Mouse (Mus musculus) limb, embryonic 12.5 days (tissue): ENCODE measurements around the gene Npnt. TPM values are rescaled to one million over a fixed set of nuclear protein-coding genes. Genes with fewer than 3 reads are reported as not detected.

Source experiments
- ATAC-seq: fragments of 200-750 bp; cut with Nextera tagmentation; 2 replicates; pipeline ENCODE4 v1.8.0; 2017; ENCODE audit warnings: low read depth, moderate TSS enrichment; ENCODE audit not compliant: insufficient number of reproducible peaks, insufficient read depth, low FRiP score, low TSS enrichment
- H3K27ac ChIP-seq: fragments of 300-500 bp; sonication (generic); 2 replicates; pipeline ENCODE4 v1.5.1; 2016; ENCODE audit warnings: mild to moderate bottlenecking, moderate library complexity
- H3K27me3 ChIP-seq: fragments of 300-500 bp; sonication (generic); 2 replicates; pipeline ENCODE4 v1.6.1; 2016; ENCODE audit warnings: mild to moderate bottlenecking, moderate library complexity
- H3K36me3 ChIP-seq: fragments of 300-500 bp; sonication (generic); 2 replicates; pipeline ENCODE4 v1.6.1; 2016; ENCODE audit warnings: mild to moderate bottlenecking, moderate library complexity
- H3K4me1 ChIP-seq: fragments of 300-500 bp; sonication (generic); replicated peaks from 2 replicates; pipeline ENCODE4 v1.6.1; 2016
- H3K4me2 ChIP-seq: fragments of 300-500 bp; sonication (generic); 2 replicates; pipeline ENCODE4 v1.6.1; 2016; ENCODE audit warnings: mild to moderate bottlenecking, moderate library complexity
- H3K4me3 ChIP-seq: fragments of 300-500 bp; sonication (generic); replicated peaks from 2 replicates; pipeline ENCODE4 v1.5.1; 2016; ENCODE audit warnings: mild to moderate bottlenecking
- H3K9ac ChIP-seq: fragments of 300-500 bp; sonication (generic); replicated peaks from 2 replicates; pipeline ENCODE4 v1.6.1; 2016; ENCODE audit warnings: mild to moderate bottlenecking, moderate library complexity
- H3K9me3 ChIP-seq: fragments of 300-500 bp; sonication (generic); 2 replicates; pipeline ENCODE4 v1.6.1; 2016; ENCODE audit warnings: mild to moderate bottlenecking, moderate library complexity
- WGBS: fragments of 180-500 bp; shearing (Covaris S2); methylation state at CpG from one replicate; pipeline ENCODE4 v1.1.7; 2016; 5-methylcytosine and 5-hydroxymethylcytosine counted together
- polyA plus RNA-seq: library from polyadenylated mRNA; unstranded; fragments of >200 nt; fragmentation: Nextera tagmentation; extraction: Ambion mirVana; gene quantifications from 2 replicates; pipeline ENCODE4 v1.2.1, GENCODE M21; 2016

The Npnt gene
- polyA plus RNA-seq: 18.5 and 21.2 TPM in 2 replicates

DNA sequence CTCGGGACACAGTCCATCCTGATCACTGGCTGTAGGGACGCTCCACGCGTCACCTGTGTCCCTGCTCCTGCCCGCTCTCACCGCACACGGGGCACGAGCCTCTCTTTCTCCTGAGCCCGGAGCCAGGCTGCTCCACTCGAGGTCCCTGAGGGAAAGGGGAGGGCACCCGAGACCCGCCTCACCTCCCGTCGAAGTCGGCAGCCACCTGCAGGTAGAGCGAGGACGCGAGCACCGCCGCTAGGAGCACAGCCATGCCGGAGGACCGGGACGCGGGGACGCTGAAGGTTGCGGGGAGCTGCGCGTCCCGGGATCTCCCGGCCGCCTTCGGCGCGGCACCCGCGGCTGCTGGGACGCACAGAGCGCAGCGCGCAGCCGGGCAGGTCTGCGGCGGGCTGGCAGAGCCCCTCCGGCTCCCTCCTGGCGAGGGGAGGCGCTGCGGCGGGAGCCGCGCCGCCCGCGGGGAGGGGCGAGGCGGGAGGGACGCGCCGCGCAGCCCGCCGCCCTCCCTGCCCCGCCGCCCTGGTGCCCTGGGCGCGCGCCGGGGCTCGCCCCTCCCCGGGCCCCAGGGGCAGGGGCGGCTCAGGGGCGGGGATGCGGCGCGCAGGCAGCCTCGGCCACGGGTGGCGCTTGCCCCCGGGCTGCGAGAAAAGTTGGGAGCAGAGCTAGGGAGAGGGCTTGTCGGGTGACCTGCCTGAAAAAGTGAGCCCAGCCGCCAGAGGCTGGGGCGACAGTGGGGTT, at the start of gene Npnt:
Npnt (minus strand) TSS at position 501 of the 738 bp plus-strand sequence.
- Histone ChIP-seq H3K4me3 (peak within 1 kb of the TSS; percentile 70), H3K9me3 (no peaks in the 10 kb centered on the region), H3K9ac (peak within 1 kb of the TSS; percentile 69), H3K36me3 (no peaks in the 10 kb centered on the region), H3K4me2 (peak within 1 kb of the TSS; percentile 99), H3K27ac (peak within 1 kb of the TSS; percentile 45; the same call in 1 of the 2 replicates), H3K4me1 (peaks cover 25% of the 10 kb centered on the region), H3K27me3 (peaks cover 35% of the 10 kb centered on the region)
- WGBS: 1% methylated on average over 63 of the region's 82 CpGs
- peak; percentile 78 for ATAC-seq

GRCm38 (mm10) chr3:132996299-132996698, 46.2 kb upstream of the Npnt start:
- Histone ChIP-seq H3K4me3 (no peak overlapping the region), H3K27ac (no peak overlapping the region), H3K9me3 (no peaks in the 10 kb centered on the region), H3K9ac (no peak overlapping the region), H3K4me1 (no peaks in the 10 kb centered on the region), H3K36me3 (peaks cover 23% of the 10 kb centered on the region; the same call in 1 of the 2 replicates), H3K27me3 (no peaks in the 10 kb centered on the region), H3K4me2 (no peak overlapping the region)
- ATAC-seq: no peak
- 88% methylated on average over 9 of the region's 9 CpGs for WGBS

DNA sequence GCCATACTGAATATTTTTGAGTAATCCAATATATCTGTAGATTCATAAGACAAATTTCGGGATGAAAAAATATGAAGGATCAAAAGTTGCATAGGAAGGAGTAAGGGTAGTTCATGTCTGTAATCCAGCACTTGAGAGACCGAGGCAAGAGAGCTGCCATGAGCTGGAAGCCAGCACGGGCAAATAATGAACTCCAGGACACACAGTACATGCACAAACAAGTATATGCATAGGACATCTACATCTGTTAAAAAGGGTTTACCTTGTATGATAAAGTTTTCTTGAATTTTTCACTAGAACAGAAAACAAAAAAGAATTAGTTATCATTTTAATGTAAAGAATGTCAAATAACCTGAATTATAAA, 45.8 kb upstream of the Npnt start:
- 91% methylated on average over 3 of the region's 3 CpGs for WGBS
- H3K36me3 ChIP-seq: peaks cover 23% of the 10 kb centered on the region; the same call in 1 of the 2 replicates
- H3K4me2 ChIP-seq: no peak overlapping the region
- no peaks in the 10 kb centered on the region for H3K4me1 ChIP-seq
- no peak overlapping the region for H3K27ac ChIP-seq
- no peaks in the 10 kb centered on the region for H3K27me3 ChIP-seq
- H3K9me3 ChIP-seq: no peaks in the 10 kb centered on the region
- H3K4me3 ChIP-seq: no peak overlapping the region
- no peak for ATAC-seq
- H3K9ac ChIP-seq: no peak overlapping the region

GRCm38 (mm10) chr3:132995172-132995903, 45.2 kb upstream of the Npnt start:
- 86% methylated on average over 7 of the region's 7 CpGs for WGBS
- no peak overlapping the region for H3K4me2 ChIP-seq
- H3K9me3 ChIP-seq: no peaks in the 10 kb centered on the region
- no peaks in the 10 kb centered on the region for H3K4me1 ChIP-seq
- no peak for ATAC-seq
- H3K27me3 ChIP-seq: no peaks in the 10 kb centered on the region
- H3K4me3 ChIP-seq: no peak overlapping the region
- H3K27ac ChIP-seq: no peak overlapping the region
- H3K9ac ChIP-seq: no peak overlapping the region
- H3K36me3 ChIP-seq: peaks cover 23% of the 10 kb centered on the region; the same call in 1 of the 2 replicates

- no peaks in the 10 kb centered on the region for H3K9me3 ChIP-seq
- WGBS: 80% methylated on average over 5 of the region's 5 CpGs
- peaks cover 9% of the 10 kb centered on the region for H3K4me1 ChIP-seq
- H3K36me3 ChIP-seq: peaks cover 19% of the 10 kb centered on the region; the same call in 1 of the 2 replicates
- H3K4me3 ChIP-seq: no peak overlapping the region
- no peaks in the 10 kb centered on the region for H3K27me3 ChIP-seq
- H3K27ac ChIP-seq: no peak overlapping the region
- H3K4me2 ChIP-seq: no peak overlapping the region
- no peak for ATAC-seq
- H3K9ac ChIP-seq: no peak overlapping the region
Measured at GRCm38 (mm10) chr3:132986188-132986587, 36.1 kb upstream of the Npnt start.

DNA sequence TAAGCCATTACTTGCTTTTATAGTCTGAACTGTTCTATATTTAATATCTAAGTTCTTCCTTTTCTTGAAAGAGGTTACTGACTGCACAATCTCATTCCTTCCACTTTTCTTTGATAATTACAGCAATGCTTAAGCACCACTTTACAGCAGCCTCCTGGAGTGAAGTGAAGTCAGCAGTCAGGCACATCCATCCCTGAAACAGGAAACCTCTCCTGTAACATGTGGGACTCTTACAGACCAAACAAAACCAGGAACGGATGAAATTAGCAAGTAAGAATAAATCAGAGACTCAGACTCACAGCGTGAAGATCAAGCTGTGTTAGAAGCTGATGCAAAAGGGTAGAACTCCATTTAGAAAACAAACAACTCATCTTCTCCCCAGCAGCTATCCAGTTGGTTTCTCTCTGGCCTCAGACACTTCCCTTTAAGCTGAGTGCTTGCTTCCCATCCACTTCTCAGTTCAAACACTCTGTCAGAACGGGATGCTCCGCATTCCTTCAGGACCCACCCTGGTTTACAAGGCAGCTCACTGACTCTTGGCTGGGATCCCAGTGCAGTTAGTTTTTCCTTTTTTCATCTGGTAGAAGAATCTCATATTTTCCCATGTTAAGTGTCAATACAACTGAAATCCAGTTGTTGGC, 33.9 kb upstream of the Npnt start:
- peaks cover 35% of the 10 kb centered on the region; the same call in 1 of the 2 replicates for H3K36me3 ChIP-seq
- H3K4me2 ChIP-seq: no peak overlapping the region
- H3K27ac ChIP-seq: 0 out of 2 replicates have a peak overlapping the region, but pooled peaks have one; percentile 0
- no peak for ATAC-seq
- H3K4me1 ChIP-seq: peaks cover 9% of the 10 kb centered on the region
- H3K9me3 ChIP-seq: no peaks in the 10 kb centered on the region
- H3K4me3 ChIP-seq: no peak overlapping the region
- WGBS: 35% methylated on average over 4 of the region's 4 CpGs
- H3K27me3 ChIP-seq: no peaks in the 10 kb centered on the region
- no peak overlapping the region for H3K9ac ChIP-seq

GRCm38 (mm10) chr3:132981968-132982367, 31.9 kb upstream of the Npnt start:
- Histone ChIP-seq H3K27ac (no peak overlapping the region), H3K27me3 (no peaks in the 10 kb centered on the region), H3K9ac (no peak overlapping the region), H3K9me3 (0 out of 2 replicates have a peak, but pooled peaks cover 5% of the 10 kb centered on the region), H3K4me3 (no peak overlapping the region), H3K4me1 (peaks cover 9% of the 10 kb centered on the region), H3K36me3 (peaks cover 30% of the 10 kb centered on the region; the same call in 1 of the 2 replicates), H3K4me2 (no peak overlapping the region)
- no peak for ATAC-seq
- WGBS: 92% methylated on average over 2 of the region's 2 CpGs

DNA sequence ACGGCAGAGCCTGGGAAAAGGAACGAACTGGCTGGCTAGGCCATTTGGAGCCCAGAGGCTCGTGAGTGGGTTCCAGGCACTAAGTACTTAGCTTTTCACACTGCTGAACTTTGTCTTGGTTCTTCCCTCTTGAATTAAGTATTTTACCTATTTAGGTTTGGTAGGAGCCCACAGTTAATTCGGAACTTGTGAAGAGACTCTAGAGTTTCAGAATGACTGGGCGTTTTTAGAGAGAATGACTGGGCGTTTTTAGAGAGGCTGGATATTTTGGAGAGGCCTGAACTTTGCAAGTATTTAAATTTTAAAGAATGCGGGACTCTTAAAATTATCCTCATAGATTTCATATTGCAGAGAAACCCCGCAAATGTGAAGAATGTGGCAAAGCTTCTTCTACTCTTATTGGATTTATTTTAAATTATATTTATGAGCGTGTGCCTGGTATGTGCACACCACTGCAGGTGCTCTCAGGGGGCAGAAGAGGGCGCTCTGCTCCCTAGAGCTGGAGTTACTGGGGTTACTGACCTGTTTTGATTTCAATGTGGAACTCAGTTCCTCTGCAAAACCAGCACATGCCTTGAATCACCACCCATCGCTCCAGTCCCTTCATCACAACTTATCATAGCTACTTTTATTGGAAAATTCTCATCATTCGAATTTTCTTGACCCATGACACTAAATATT, 29.8 kb upstream of the Npnt start:
- no peak overlapping the region for H3K9ac ChIP-seq
- H3K4me3 ChIP-seq: no peak overlapping the region
- peaks cover 23% of the 10 kb centered on the region; the same call in 1 of the 2 replicates for H3K36me3 ChIP-seq
- H3K4me1 ChIP-seq: peaks cover 8% of the 10 kb centered on the region
- 0 out of 2 replicates have a peak, but pooled peaks cover 5% of the 10 kb centered on the region for H3K9me3 ChIP-seq
- ATAC-seq: no peak
- H3K27ac ChIP-seq: no peak overlapping the region
- WGBS: 90% methylated on average over 12 of the region's 12 CpGs
- H3K27me3 ChIP-seq: no peaks in the 10 kb centered on the region
- H3K4me2 ChIP-seq: no peak overlapping the region

- Histone ChIP-seq H3K4me2 (no peak overlapping the region), H3K4me1 (no peaks in the 10 kb centered on the region), H3K9ac (no peak overlapping the region), H3K27me3 (no peaks in the 10 kb centered on the region), H3K4me3 (no peak overlapping the region), H3K27ac (no peak overlapping the region), H3K9me3 (no peaks in the 10 kb centered on the region), H3K36me3 (no peaks in the 10 kb centered on the region)
- WGBS: 74% methylated on average over 5 of the region's 5 CpGs
- ATAC-seq: no peak
Measured at GRCm38 (mm10) chr3:132966255-132966654, 16.2 kb upstream of the Npnt start.

GRCm38 (mm10) chr3:132964715-132965507, 14.8 kb upstream of the Npnt start:
- Histone ChIP-seq H3K4me3 (no peak overlapping the region), H3K4me2 (no peak overlapping the region), H3K4me1 (no peaks in the 10 kb centered on the region), H3K27me3 (no peaks in the 10 kb centered on the region), H3K27ac (no peak overlapping the region), H3K9me3 (no peaks in the 10 kb centered on the region), H3K36me3 (no peaks in the 10 kb centered on the region), H3K9ac (no peak overlapping the region)
- no peak for ATAC-seq
- 67% methylated on average over 9 of the region's 9 CpGs for WGBS
